Mouse (Mus musculus): ENCODE data around the gene Gm19668. TPM values are rescaled to one million over a fixed set of nuclear protein-coding genes. Genes with fewer than 3 reads are reported as not detected.
"Not testable (repeated sequence)": the region's sequence is repeated elsewhere in the genome, so short reads cannot be mapped to it uniquely, and the experiment has no call there.

The Gm19668 gene
- not detected in 2 replicates for total RNA-seq (2021)
- long read RNA-seq, result 0 reads

- no peak for DNase-seq
Measured at GRCm38 (mm10) chr10:77798921-77799508, at the start of gene Gm19668. Gm19668 (minus strand) TSS chr10:77799133.

- DNase-seq, result no peak
Measured at GRCm38 (mm10) chr10:77847538-77847937, 48.6 kb upstream of the Gm19668 start.

GRCm38 (mm10) chr10:77846961-77847360, 48.0 kb upstream of the Gm19668 start:
- DNase-seq, result no peak

GRCm38 (mm10) chr10:77846503-77846902, 47.6 kb upstream of the Gm19668 start, which contains the start of gene Gm36176:
Gm36176 (plus strand) TSS chr10:77846803.
- DNase-seq, result no peak

GRCm38 (mm10) chr10:77839006-77839405, 40.1 kb upstream of the Gm19668 start:
- DNase-seq, result no peak

GRCm38 (mm10) chr10:77835647-77836046, 36.7 kb upstream of the Gm19668 start, which contains the start of gene Krtap10-10:
Krtap10-10 (plus strand) TSS chr10:77835947.
- DNase-seq, result no peak

GRCm38 (mm10) chr10:77826951-77827350, 28.0 kb upstream of the Gm19668 start, which contains the start of gene Krtap10-4:
Krtap10-4 (minus strand) TSS chr10:77827095.
- DNase-seq, result no peak

- no peak for DNase-seq
Measured at GRCm38 (mm10) chr10:77819203-77819602, 20.3 kb upstream of the Gm19668 start.

GRCm38 (mm10) chr10:77818523-77818922, 19.6 kb upstream of the Gm19668 start:
- DNase-seq, result no peak

GRCm38 (mm10) chr10:77815514-77815913, 16.6 kb upstream of the Gm19668 start:
- DNase-seq, result peak; percentile 19

- no peak for DNase-seq
Measured at GRCm38 (mm10) chr10:77814382-77814781, 15.4 kb upstream of the Gm19668 start, which contains the start of gene Gm2696. Gm2696 (plus strand) TSS chr10:77814682.

- DNase-seq, result no peak
Measured at GRCm38 (mm10) chr10:77811743-77812142, 12.8 kb upstream of the Gm19668 start, which contains the start of gene Gm9507. Gm9507 (minus strand) TSS chr10:77811843.

GRCm38 (mm10) chr10:77804095-77804494, 5.2 kb upstream of the Gm19668 start:
- DNase-seq, result no peak

GRCm38 (mm10) chr10:77798164-77798920, 591 bp downstream of the Gm19668 start:
- not testable (repeated sequence) for DNase-seq

GRCm38 (mm10) chr10:77797677-77798076, 1.3 kb downstream of the Gm19668 start:
- no peak for DNase-seq

- no peak for DNase-seq
Measured at GRCm38 (mm10) chr10:77794976-77795375, 4.0 kb downstream of the Gm19668 start, which contains the start of gene Gm9639. Gm9639 (minus strand) TSS chr10:77795076.

- no peak for DNase-seq
Measured at GRCm38 (mm10) chr10:77788621-77789020, 10.3 kb downstream of the Gm19668 start.

GRCm38 (mm10) chr10:77787876-77788275, 11.1 kb downstream of the Gm19668 start, which contains the start of gene Gm7137:
Gm7137 (minus strand) TSS chr10:77788200.
- DNase-seq, result not testable (repeated sequence)

- DNase-seq, result not testable (repeated sequence)
Measured at GRCm38 (mm10) chr10:77783396-77783795, 15.5 kb downstream of the Gm19668 start.

GRCm38 (mm10) chr10:77782442-77782841, 16.5 kb downstream of the Gm19668 start, which contains the start of gene Gm3250:
Gm3250 (minus strand) TSS chr10:77782542.
- not testable (repeated sequence) for DNase-seq

GRCm38 (mm10) chr10:77776844-77777243, 22.1 kb downstream of the Gm19668 start, which contains the start of gene Gm7138:
Gm7138 (minus strand) TSS chr10:77776944.
- not testable (repeated sequence) for DNase-seq

- not testable (repeated sequence) for DNase-seq
Measured at GRCm38 (mm10) chr10:77772142-77772541, 26.8 kb downstream of the Gm19668 start.

- DNase-seq, result not testable (repeated sequence)
Measured at GRCm38 (mm10) chr10:77771225-77771624, 27.7 kb downstream of the Gm19668 start, which contains the start of gene Gm3238. Gm3238 (minus strand) TSS chr10:77771325.
